Mouse (Mus musculus): ENCODE measurements around the gene Bhlhe23.

DNA sequence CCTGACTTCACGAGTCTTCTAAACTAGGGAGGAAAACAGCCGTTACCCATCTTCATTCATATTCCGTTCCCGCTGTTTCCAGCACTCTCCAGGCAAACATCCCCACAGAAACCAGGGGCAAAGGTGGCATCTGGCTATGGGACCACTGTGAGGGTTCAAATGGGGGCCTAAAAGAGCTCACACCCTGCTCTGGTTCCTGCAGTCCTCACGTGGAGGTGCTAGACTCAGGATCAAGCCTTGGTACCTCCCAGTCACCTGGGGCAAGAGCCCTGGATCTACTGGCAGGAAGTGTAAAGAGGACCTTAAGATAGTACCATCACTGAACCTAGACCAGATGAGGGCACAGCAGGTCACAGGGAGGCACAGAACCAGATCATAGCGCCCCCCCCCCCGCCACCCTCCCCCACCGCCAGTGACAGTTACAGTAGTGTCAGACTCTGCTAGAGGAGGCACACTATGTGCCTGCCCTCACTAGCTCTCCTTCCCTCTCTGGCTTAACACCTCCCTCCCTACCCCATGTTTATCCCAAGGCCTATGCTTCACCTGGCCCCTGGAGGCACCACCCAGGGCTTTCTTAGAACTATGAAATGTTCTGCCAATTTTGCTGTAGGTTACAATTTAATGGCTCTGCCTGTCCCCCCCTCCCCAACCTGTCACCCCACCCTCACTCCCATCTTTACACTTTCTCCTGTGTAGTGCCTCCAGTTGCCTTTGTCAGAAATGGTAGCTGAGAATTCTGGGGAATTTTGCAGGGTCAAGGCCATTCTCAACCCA lies 50.7 kb downstream of the Bhlhe23 start:
- no peak for TF ChIP-seq POLR2A (IDR thresholded peaks at IDR 0.05; ENCODE audit: insufficient read depth, low read length)
- TF ChIP-seq CTCF (IDR thresholded peaks at IDR 0.05; ENCODE audit: low read depth, low read length), result no peak
